Mouse (Mus musculus): ENCODE measurements at regions not wholly inside any gene's neighbourhood (a gene's known extent, or its start where the extent isn't known, plus 50 kb on each side); places are given as distances from the start of the nearest gene placed in this dataset.

GRCm38 (mm10) chr6:17187106-17187505, 93.9 kb upstream of the Cav2 start:
- no peak overlapping the region for H3K4me2 ChIP-seq (ENCODE audit: low read depth, low read length)
- no peak overlapping the region for H3K4me3 ChIP-seq (ENCODE audit: low read depth, low read length)
- DNase-seq (ENCODE audit: low spot score) (no peak), ATAC-seq (ENCODE audit: low read depth) (no peak)
- no peak overlapping the region for H3K27ac ChIP-seq (replicated peaks; ENCODE audit: low read depth, low read length)
- H3K4me1 ChIP-seq (ENCODE audit: control insufficient read depth, insufficient read depth, low read length): no peaks in the 10 kb centered on the region
- 56% methylated on average over 4 of the region's 4 CpGs for WGBS
- H3K9me3 ChIP-seq (ENCODE audit: control insufficient read depth, low read length): no peaks in the 10 kb centered on the region
- H3K9ac ChIP-seq (ENCODE audit: low read depth, low read length): no peak overlapping the region
- no peaks in the 10 kb centered on the region for H3K36me3 ChIP-seq (ENCODE audit: control insufficient read depth, insufficient read depth, low read length)
- H3K27me3 ChIP-seq (replicated peaks; ENCODE audit: control insufficient read depth, insufficient read depth, low read length): no peaks in the 10 kb centered on the region

GRCm38 (mm10) chr6:17195538-17195937, 85.4 kb upstream of the Cav2 start:
- no peak overlapping the region for H3K4me3 ChIP-seq (ENCODE audit: low read depth, low read length)
- no peak overlapping the region for H3K27ac ChIP-seq (replicated peaks; ENCODE audit: low read depth, low read length)
- no peaks in the 10 kb centered on the region for H3K36me3 ChIP-seq (ENCODE audit: control insufficient read depth, insufficient read depth, low read length)
- DNase-seq (ENCODE audit: low spot score) (no peak), ATAC-seq (ENCODE audit: low read depth) (no peak)
- WGBS: 58% methylated on average over 4 of the region's 4 CpGs
- H3K4me2 ChIP-seq (ENCODE audit: low read depth, low read length): no peak overlapping the region
- no peaks in the 10 kb centered on the region for H3K9me3 ChIP-seq (ENCODE audit: control insufficient read depth, low read length)
- H3K4me1 ChIP-seq (ENCODE audit: control insufficient read depth, insufficient read depth, low read length): no peaks in the 10 kb centered on the region
- H3K9ac ChIP-seq (ENCODE audit: low read depth, low read length): no peak overlapping the region
- no peaks in the 10 kb centered on the region for H3K27me3 ChIP-seq (replicated peaks; ENCODE audit: control insufficient read depth, insufficient read depth, low read length)

GRCm38 (mm10) chr6:17197728-17198397, 83.1 kb upstream of the Cav2 start:
- Histone ChIP-seq H3K4me1 (ENCODE audit: control insufficient read depth, insufficient read depth, low read length) (no peaks in the 10 kb centered on the region), H3K9me3 (ENCODE audit: control insufficient read depth, low read length) (no peaks in the 10 kb centered on the region), H3K4me2 (ENCODE audit: low read depth, low read length) (no peak overlapping the region), H3K27ac (replicated peaks; ENCODE audit: low read depth, low read length) (no peak overlapping the region), H3K4me3 (ENCODE audit: low read depth, low read length) (no peak overlapping the region), H3K36me3 (ENCODE audit: control insufficient read depth, insufficient read depth, low read length) (no peaks in the 10 kb centered on the region), H3K9ac (ENCODE audit: low read depth, low read length) (no peak overlapping the region), H3K27me3 (replicated peaks; ENCODE audit: control insufficient read depth, insufficient read depth, low read length) (no peaks in the 10 kb centered on the region)
- 69% methylated on average over 18 of the region's 18 CpGs for WGBS
- DNase-seq (ENCODE audit: low spot score): no peak
- no peak for ATAC-seq (ENCODE audit: low read depth)

GRCm38 (mm10) chr6:17198876-17199275, 82.1 kb upstream of the Cav2 start:
- WGBS: 60% methylated on average over 9 of the region's 9 CpGs
- Histone ChIP-seq H3K27ac (replicated peaks; ENCODE audit: low read depth, low read length) (no peak overlapping the region), H3K27me3 (replicated peaks; ENCODE audit: control insufficient read depth, insufficient read depth, low read length) (no peaks in the 10 kb centered on the region), H3K9ac (ENCODE audit: low read depth, low read length) (no peak overlapping the region), H3K4me1 (ENCODE audit: control insufficient read depth, insufficient read depth, low read length) (no peaks in the 10 kb centered on the region), H3K36me3 (ENCODE audit: control insufficient read depth, insufficient read depth, low read length) (no peaks in the 10 kb centered on the region), H3K4me3 (ENCODE audit: low read depth, low read length) (no peak overlapping the region), H3K9me3 (ENCODE audit: control insufficient read depth, low read length) (no peaks in the 10 kb centered on the region), H3K4me2 (ENCODE audit: low read depth, low read length) (no peak overlapping the region)
- DNase-seq (ENCODE audit: low spot score) (no peak), ATAC-seq (ENCODE audit: low read depth) (no peak)

- 68% methylated on average over 6 of the region's 6 CpGs for WGBS
- ATAC-seq (ENCODE audit: low read depth): no peak
Measured at GRCm38 (mm10) chr6:17201916-17202636, 78.9 kb upstream of the Cav2 start.

GRCm38 (mm10) chr6:17203302-17203701, 77.7 kb upstream of the Cav2 start:
- no peak overlapping the region for H3K4me2 ChIP-seq (ENCODE audit: low read depth, low read length)
- no peak overlapping the region for H3K9ac ChIP-seq (ENCODE audit: low read depth, low read length)
- 87% methylated on average over 5 of the region's 5 CpGs for WGBS
- no peak for ATAC-seq (ENCODE audit: low read depth)
- no peaks in the 10 kb centered on the region for H3K9me3 ChIP-seq (ENCODE audit: control insufficient read depth, low read length)
- no peaks in the 10 kb centered on the region for H3K4me1 ChIP-seq (ENCODE audit: control insufficient read depth, insufficient read depth, low read length)
- no peak overlapping the region for H3K27ac ChIP-seq (replicated peaks; ENCODE audit: low read depth, low read length)
- no peak for DNase-seq (ENCODE audit: low spot score)
- H3K27me3 ChIP-seq (replicated peaks; ENCODE audit: control insufficient read depth, insufficient read depth, low read length): no peaks in the 10 kb centered on the region
- H3K36me3 ChIP-seq (ENCODE audit: control insufficient read depth, insufficient read depth, low read length): no peaks in the 10 kb centered on the region
- H3K4me3 ChIP-seq (ENCODE audit: low read depth, low read length): no peak overlapping the region

More at GRCm38 (mm10) chr6:17201916-17202636, 78.9 kb upstream of the Cav2 start:
- H3K4me1 ChIP-seq (ENCODE audit: control insufficient read depth, insufficient read depth, low read length): no peaks in the 10 kb centered on the region
- no peak overlapping the region for H3K27ac ChIP-seq (replicated peaks; ENCODE audit: low read depth, low read length)
- H3K4me2 ChIP-seq (ENCODE audit: low read depth, low read length): no peak overlapping the region
- H3K4me3 ChIP-seq (ENCODE audit: low read depth, low read length): no peak overlapping the region
- no peaks in the 10 kb centered on the region for H3K9me3 ChIP-seq (ENCODE audit: control insufficient read depth, low read length)
- DNase-seq (ENCODE audit: low spot score): peak; percentile 59
- no peaks in the 10 kb centered on the region for H3K27me3 ChIP-seq (replicated peaks; ENCODE audit: control insufficient read depth, insufficient read depth, low read length)
- H3K9ac ChIP-seq (ENCODE audit: low read depth, low read length): no peak overlapping the region
- no peaks in the 10 kb centered on the region for H3K36me3 ChIP-seq (ENCODE audit: control insufficient read depth, insufficient read depth, low read length)

- WGBS: 55% methylated on average over 9 of the region's 9 CpGs
- no peaks in the 10 kb centered on the region for H3K27me3 ChIP-seq (replicated peaks; ENCODE audit: control insufficient read depth, insufficient read depth, low read length)
- H3K4me1 ChIP-seq (ENCODE audit: control insufficient read depth, insufficient read depth, low read length): no peaks in the 10 kb centered on the region
- no peak overlapping the region for H3K4me3 ChIP-seq (ENCODE audit: low read depth, low read length)
- ATAC-seq (ENCODE audit: low read depth) (peak; percentile 15; the same call in 1 of the 2 replicates), DNase-seq (ENCODE audit: low spot score) (peak; percentile 32)
- H3K9ac ChIP-seq (ENCODE audit: low read depth, low read length): no peak overlapping the region
- H3K36me3 ChIP-seq (ENCODE audit: control insufficient read depth, insufficient read depth, low read length): no peaks in the 10 kb centered on the region
- H3K9me3 ChIP-seq (ENCODE audit: control insufficient read depth, low read length): no peaks in the 10 kb centered on the region
- no peak overlapping the region for H3K27ac ChIP-seq (replicated peaks; ENCODE audit: low read depth, low read length)
- H3K4me2 ChIP-seq (ENCODE audit: low read depth, low read length): no peak overlapping the region
Measured at GRCm38 (mm10) chr6:17203900-17204686, 76.9 kb upstream of the Cav2 start.

- H3K4me2 ChIP-seq (ENCODE audit: low read depth, low read length): no peak overlapping the region
- H3K9me3 ChIP-seq (ENCODE audit: control insufficient read depth, low read length): no peaks in the 10 kb centered on the region
- ATAC-seq (ENCODE audit: low read depth) (no peak), DNase-seq (ENCODE audit: low spot score) (no peak)
- no peaks in the 10 kb centered on the region for H3K4me1 ChIP-seq (ENCODE audit: control insufficient read depth, insufficient read depth, low read length)
- no peak overlapping the region for H3K9ac ChIP-seq (ENCODE audit: low read depth, low read length)
- no peak overlapping the region for H3K4me3 ChIP-seq (ENCODE audit: low read depth, low read length)
- H3K27ac ChIP-seq (replicated peaks; ENCODE audit: low read depth, low read length): no peak overlapping the region
- no peaks in the 10 kb centered on the region for H3K36me3 ChIP-seq (ENCODE audit: control insufficient read depth, insufficient read depth, low read length)
- 94% methylated on average over 3 of the region's 3 CpGs for WGBS
- no peaks in the 10 kb centered on the region for H3K27me3 ChIP-seq (replicated peaks; ENCODE audit: control insufficient read depth, insufficient read depth, low read length)
Measured at GRCm38 (mm10) chr6:17206932-17207331, 74.1 kb upstream of the Cav2 start.

Data from embryonic facial prominence, embryonic 14.5 days (tissue).